Mouse (Mus musculus): ENCODE measurements around the gene 3110001I22Rik. TPM values are rescaled to one million over a fixed set of nuclear protein-coding genes. Genes with fewer than 3 reads are reported as not detected.

Gene 3110001I22Rik
- total and polyA plus RNA-seq, 3 experiments = 0.59 to 7.6 (median 5.7) TPM

- DNase-seq = no peak
Observed at GRCm38 (mm10) chr16:13716821-13717553, 45.3 kb downstream of the 3110001I22Rik start.

GRCm38 (mm10) chr16:13722937-13723336 lies 51.2 kb downstream of the 3110001I22Rik start:
- no peak for DNase-seq

GRCm38 (mm10) chr16:13727811-13728335 lies 56.1 kb downstream of the 3110001I22Rik start:
- DNase-seq = peak; percentile 68

Other genes starting within 250 kb of the 3110001I22Rik start
- gene Parn, start 3.8 kb upstream of the 3110001I22Rik start, total RNA-seq (2021) = 10 to 100 TPM; 32.8 to 36.6 TPM
- 9.2 and 12.1 TPM in 2 replicates for gene Parn, start 3.8 kb upstream of the 3110001I22Rik start, polyA plus RNA-seq (2012; rRNA removed)
- gene Bfar, start 71 bp upstream of the 3110001I22Rik start, total RNA-seq (2021) = 10 to 100 TPM; 47.3 to 47.5 TPM
- 18.1 and 24.3 TPM in 2 replicates for gene Bfar, start 71 bp upstream of the 3110001I22Rik start, polyA plus RNA-seq (2012; rRNA removed)
- not detected for gene Pla2g10, start 59.1 kb downstream of the 3110001I22Rik start, total RNA-seq (2021)
- gene Pla2g10, start 59.1 kb downstream of the 3110001I22Rik start, polyA plus RNA-seq (2012; rRNA removed) = 0.11 TPM in 1 of 2 replicates, not detected in the other
- gene Rrn3, start 108.8 kb downstream of the 3110001I22Rik start, total RNA-seq (2021) = 10 to 100 TPM; 43.9 to 48.0 TPM
- gene Rrn3, start 108.8 kb downstream of the 3110001I22Rik start, polyA plus RNA-seq (2012; rRNA removed) = 9.4 and 17.2 TPM in 2 replicates
- 10 to 100 TPM; 54.7 to 61.5 TPM for gene Ntan1, start 146.9 kb downstream of the 3110001I22Rik start, total RNA-seq (2021)
- gene Ntan1, start 146.9 kb downstream of the 3110001I22Rik start, polyA plus RNA-seq (2012; rRNA removed) = 37.4 and 38.2 TPM in 2 replicates
- 100 to 1,000 TPM in 1 of 2 experiments, 10 to 100 TPM in 1; 81.1 to 107 TPM for gene Pdxdc1, start 231.2 kb downstream of the 3110001I22Rik start, total RNA-seq (2021)
- 31.1 and 36.8 TPM in 2 replicates for gene Pdxdc1, start 231.2 kb downstream of the 3110001I22Rik start, polyA plus RNA-seq (2012; rRNA removed)
- 10 to 100 TPM; 10.5 to 12.3 TPM for gene Mpv17l, start 231.2 kb downstream of the 3110001I22Rik start, total RNA-seq (2021)
- 7.2 and 7.5 TPM in 2 replicates for gene Mpv17l, start 231.2 kb downstream of the 3110001I22Rik start, polyA plus RNA-seq (2012; rRNA removed)